Mouse (Mus musculus) A20 (cell line): ENCODE measurements around the gene Arf1.
A peak's percentile ranks its signal among the peaks of the same experiment; 100 is the strongest.
"Not testable (repeated sequence)": the region's sequence is repeated elsewhere in the genome, so short reads cannot be mapped to it uniquely, and the experiment has no call there.

Source experiments
- DNase-seq: peaks from one replicate; pipeline ENCODE4 v3.0.0-alpha.2; 2011; ENCODE audit warnings: low read depth, low spot score

The Arf1 gene

DNA sequence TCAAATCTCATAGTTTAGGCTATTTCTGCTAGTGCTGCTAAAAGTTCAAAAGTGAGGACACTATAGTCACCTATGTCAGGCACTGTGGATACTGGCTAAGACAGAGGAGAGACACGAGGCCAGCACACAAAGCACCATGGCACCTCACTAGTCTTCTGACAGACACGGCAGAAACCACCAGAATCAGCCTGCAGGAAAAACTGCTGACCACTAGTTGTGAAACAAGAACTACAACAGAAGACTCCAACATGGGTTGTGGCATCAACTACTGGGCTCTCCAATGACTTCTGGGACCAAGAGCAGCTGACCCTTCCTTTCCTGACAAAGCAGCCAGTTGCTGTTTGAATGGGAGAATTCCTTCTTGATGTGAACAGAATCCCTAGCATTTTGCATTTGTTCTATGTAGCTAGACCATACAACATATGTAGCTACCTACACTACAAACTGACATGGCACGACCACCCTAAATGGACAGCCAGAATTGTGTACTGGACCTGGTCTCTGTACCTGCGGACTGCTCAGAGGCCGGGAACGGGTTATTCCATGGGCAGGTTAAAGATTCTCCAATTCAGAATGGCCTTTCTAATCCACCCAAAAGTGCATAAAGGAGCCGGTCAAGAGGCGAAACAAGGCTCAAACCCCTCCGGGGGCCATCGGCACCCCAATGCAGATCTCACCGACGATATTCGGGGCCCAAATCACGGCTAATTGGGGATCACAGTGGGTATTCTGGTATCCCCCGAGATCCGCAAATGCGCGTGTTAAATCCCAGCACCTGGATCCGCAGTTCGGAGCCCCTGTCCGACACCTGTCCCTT is 1.1 kb downstream of the Arf1 start:
- peak; percentile 43 for DNase-seq

DNA sequence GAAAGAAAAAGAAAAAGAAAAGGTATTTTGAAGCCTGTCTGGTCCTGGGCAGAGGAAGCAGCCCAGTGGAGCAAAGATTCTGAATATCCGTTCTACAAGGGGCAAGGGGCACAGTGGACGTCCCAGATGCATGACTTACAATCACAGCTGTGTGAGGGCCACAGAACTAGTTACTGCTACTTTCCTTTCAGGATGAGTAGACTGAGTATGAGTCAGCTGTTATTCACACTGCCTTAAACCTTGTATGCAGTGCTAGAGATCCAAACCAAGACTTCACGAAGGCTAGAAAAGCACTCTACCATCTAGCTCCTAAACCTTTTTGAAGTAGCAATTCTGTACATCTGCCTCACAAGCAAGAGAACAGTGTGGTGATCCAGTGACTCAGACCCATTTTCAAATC is 1.8 kb downstream of the Arf1 start:
- peak; percentile 61 for DNase-seq

DNA sequence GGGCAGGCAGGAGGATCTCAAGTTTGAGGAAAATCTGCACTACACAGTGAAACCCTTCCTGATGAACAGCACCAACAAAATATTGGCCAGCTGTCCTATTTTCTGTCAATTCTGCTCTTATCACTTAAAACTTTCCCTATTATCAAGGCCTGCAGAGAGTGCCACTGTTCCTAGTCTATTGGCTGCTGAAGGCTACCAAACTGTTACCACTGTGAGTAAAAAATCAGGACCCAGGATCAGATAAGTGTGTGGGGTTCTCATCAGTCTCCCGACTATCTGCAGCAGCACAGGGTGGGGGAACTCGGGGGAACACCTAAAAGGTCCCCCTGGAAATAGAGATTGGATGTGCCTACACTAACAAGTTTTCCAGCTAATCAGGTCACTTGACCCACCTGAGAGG is 2.9 kb downstream of the Arf1 start:
- no peak for DNase-seq

DNA sequence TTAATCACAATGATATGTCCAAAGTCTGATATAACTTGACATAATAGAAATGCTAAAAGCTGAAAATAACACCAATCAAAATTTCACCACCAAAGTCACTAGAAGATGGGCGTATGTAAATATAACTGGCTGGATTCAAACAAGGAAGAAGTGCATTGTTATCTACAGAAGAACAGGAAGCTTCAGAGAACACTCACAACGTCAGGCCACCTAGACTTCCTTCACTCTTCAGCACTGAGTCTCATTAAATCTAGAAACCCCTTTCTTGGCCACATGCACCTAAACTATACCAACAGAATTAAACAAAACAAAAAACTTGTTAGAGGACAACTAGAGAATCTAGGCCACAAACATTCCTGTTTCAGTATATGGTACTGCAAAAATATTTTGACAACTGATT is 3.6 kb downstream of the Arf1 start:
- no peak for DNase-seq

DNA sequence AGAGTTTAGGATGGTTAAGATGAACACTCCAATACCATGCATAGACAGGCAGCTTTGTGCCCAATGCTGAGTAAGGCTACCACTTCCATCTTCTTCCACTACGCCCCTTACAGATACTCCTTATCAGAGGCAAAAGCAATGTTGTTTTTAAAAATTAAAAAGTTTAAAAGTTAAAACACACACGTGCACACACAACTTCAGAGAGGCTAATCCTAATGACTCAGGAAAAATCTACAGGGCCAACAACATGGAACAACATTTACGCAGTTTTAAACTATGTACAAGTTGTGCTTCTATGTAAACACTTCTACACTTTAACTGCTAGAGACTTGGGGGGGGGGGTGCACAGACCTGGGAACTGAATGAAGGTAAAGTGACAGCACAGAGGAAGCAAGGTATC is 4.0 kb downstream of the Arf1 start:
- no peak for DNase-seq

DNA sequence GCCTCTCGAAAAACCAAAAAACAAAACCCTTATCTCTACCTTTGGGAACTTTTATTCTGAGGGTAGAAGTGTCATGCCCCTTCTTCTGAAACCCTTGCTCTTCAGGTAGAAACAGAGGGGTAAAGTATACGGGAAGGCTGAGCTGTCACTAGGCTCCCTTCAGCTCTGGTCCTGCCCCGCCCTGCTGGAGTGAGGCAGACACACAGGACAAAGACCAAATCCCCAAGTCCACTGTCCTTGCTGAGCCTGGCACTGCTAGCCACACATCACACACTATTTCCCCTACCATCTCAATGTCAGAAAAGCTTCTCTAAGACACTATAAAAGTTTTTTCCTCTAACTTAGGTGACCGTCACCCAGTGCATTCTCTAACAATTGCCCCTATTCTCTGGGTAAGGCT is 5.8 kb downstream of the Arf1 start:
- DNase-seq: no peak

DNA sequence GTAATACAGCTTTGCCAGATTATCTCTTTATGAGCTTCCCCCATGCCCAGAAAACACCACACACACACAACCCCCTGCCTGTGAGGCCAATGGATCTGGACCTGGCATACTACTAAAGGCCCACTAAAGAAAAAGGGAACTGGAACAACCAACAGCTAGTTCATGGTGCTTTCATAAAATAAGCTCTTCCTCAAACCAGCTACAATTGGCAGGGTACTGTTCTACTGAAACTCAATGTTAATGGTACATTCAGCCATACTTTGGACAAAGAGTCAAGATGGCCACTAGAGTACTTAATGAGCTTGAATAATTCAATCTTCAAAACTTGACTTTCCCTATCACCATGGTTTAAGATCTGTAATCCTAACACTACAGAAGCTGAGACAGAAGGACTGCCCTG is 6.5 kb downstream of the Arf1 start:
- DNase-seq: peak; percentile 59

DNA sequence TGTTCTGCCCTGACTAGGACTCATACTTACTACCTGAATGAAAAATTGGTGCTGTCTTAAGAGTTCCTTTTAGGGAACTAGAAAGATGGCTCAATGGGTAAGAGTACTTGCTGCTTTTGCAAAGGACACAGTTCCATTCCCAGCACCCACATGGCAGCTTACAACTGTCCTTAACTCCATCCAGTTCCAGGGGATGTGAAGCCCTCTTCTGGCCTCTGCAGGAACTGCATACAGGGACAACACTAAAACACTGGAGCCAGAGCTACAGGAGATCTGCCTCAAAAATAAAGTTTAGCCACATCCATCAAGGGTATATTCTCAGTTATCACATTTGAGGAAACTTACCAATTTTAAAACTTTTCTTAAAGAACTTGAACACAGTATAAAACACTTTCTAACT is 9.0 kb downstream of the Arf1 start:
- peak; percentile 46 for DNase-seq

DNA sequence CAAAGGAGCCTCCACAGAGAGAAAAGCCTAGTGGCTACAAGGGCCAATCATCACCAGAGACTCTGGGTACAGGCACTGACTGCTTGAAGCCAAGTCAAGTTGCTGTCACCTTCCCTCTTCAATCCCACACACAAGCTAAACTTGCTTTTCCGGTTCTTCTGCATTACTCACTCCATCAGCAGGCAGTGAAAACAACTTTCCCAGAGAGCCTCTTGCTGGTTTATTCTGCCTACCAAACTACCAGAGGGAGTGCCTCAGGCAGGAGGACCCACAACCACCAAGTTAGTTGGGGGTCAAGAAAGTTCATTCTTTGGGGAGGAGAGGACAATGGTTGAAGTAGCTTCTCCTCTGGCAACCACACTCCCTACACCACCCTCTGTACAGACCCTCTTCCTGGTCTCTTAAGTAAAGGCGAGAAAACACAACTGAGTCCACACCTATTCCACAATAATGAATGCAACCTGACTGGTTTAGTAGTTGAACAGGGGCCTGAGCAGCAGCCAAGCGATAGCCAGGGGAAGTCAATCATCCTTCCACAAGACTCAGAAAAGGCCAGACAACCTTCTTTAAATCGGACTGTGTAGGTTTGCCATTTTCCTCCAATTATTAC is 9.6 kb downstream of the Arf1 start:
- no peak for DNase-seq

DNA sequence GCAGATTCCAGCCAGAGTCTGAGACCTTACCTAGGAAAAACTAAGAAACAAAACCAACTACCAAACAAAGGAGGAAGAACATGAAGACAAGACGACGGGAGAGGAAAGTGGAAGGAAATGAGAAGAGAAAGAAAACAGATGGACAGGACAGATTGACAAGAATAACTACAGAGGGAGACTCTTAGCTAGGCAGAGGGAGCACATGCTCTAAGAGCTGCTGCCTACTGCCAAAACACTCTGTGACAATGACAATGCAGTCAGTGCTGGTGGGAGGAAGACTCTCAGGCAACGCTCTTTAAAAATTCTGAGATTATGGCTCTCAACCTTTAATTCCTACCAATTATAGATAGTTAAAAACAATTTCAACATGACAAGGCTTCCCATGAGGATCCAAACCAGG is 11.1 kb downstream of the Arf1 start:
- no peak for DNase-seq

DNA sequence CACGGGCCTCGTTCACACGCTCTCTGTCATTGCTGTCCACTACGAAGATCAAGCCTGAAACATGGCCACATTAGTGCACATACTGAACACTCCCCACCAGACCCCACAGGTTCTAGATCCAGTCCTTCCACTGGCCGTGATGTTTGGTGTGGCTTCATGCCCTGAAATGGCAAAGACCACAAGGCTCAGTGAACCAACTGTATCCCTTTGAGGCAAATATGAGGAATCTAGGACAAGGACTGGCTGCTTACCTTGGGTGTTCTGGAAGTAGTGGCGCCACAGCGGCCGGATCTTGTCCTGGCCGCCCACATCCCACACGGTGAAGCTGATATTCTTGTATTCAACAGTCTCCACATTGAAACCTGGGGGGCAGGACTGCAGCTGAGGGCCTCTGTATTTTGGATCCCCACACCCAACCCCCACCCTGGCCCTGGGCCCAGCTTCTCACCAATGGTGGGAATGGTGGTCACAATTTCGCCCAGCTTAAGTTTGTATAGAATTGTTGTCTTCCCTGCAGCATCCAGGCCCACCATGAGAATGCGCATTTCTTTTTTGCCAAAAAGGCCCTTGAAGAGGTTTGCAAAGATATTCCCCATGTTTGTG is 15.1 kb downstream of the Arf1 start:
- DNase-seq: no peak

DNA sequence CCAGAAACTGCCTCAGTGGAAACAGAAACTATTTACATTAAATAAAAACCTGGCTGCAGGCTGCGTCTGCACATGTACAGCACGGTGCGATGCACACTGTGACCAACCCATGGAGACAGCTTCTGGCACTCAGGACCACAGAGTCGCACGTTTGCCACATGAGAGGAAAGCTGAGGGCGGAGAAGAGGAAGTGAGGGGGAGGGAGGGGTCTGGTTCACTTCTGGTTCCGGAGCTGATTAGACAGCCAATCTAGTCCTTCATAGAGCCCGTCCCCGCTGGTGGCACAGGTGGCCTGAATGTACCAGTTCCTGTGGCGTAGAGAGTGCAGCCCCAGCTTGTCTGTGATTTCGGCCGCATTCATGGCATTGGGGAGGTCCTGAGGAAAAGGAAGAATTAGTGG is 15.8 kb downstream of the Arf1 start:
- DNase-seq: not testable (repeated sequence)

DNA sequence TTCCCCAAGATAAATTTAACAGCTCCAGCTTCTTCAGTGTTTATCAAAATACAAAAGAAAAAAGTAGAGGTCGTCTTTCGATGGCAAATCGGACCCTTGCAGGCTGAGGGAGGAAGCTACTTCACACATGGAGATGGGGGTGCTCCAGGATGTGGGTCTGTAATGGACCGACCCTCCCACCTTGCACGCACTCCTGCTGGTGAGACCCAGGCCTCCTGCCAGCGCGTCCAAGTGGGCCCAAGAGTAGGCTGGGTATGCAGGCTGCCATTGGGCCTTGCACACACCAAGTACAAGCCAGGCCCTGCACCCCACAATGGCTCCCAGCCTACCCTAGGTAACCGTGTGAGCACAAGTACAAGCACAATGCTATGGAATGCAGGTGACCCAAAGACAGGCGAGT is 16.5 kb downstream of the Arf1 start:
- not testable (repeated sequence) for DNase-seq

DNA sequence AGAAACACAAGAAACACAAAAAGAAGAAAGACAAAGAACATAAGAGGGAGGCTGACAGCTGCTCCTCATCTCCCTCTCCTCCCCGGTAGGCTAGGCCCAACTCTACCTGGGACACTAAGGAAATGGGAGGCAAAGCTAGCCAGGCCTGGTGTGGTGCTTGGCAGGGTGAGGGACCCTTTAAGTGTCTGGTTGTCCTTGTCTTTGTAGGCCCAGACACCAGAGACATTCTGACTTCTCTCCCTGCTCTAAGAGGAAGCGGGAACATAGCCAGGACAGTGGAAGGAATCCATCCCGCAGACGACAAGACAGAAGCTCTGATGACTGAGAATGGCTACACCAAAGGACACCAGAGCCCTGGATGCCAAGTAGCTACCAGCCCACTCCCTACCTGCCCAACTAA is 18.1 kb downstream of the Arf1 start:
- no peak for DNase-seq

DNA sequence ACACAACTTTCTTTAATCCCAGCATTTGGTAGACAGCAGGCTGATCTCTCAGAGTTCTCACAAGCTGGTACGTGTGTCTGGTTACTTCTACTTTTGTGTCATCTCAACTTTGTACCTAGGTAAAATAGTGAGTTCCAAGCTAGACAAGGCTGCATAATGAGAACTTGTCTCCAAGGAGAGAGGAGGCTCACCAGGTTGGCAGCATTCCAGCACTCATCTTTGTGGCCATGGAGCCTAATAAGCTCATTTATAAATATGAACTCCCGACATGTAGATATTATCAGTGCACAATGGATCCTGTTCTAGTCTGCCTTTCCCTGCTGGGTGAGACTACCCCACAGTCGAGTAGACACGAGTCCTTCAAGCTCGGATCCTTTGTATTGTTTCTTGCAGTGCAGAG is 18.5 kb downstream of the Arf1 start:
- DNase-seq: no peak

DNA sequence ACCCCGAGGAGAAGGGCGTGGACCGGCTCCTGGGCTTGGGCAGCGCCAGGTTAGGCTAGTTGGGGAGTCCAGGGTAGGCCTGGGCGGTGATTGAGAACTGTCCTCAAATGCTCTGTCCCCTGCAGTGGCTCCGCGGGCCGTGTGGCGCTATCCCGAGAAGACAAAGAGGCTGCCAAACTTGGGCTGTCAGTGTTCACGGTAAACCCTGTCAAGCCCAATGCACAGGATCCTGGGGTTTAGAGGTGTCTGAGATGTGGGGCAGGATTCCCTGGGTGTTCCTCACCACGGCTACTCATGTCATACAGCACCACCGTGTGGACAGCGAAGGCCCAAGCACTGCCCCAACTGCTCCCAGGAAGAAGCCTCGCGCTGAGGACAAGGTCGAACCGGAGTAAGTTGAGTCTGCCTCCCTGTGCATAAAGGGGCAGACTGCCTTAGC is 19.0 kb downstream of the Arf1 start:
- DNase-seq: peak; percentile 80

DNA sequence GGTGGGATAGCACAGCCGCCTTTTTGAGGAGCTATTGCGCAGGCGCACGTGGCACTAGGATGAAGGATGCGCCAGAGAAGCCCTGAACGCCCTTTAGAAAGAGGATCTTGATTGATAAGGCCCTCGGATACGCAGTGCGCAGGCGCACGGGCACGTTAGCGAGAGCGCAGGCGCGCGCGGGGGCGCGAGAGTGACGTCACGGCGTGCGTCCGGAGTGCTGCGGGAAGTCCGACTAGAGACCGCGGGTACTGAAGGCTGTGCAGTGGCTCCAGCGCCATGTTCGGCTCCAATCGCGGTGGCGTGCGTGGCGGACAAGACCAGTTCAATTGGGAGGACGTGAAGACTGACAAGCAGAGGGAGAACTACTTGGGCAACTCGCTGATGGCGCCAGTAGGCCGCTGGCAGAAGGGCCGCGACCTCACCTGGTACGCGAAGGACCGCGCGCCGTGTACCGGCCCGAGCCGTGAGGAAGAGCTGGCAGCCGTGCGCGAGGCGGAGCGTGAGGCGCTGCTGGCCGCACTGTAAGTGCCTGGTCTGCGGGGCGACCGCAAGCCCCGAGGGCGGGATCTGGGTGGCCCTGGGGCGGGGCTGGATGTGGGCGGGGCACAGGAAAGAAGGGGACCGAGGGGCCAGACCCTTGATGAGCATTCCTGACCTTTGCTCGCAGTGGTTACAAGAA is 19.8 kb downstream of the Arf1 start, which contains the start of gene 2310033P09Rik:
TSS of gene 2310033P09Rik (plus strand) at position 169 of the 679 bp plus-strand sequence.
- DNase-seq: peak; percentile 94

DNA sequence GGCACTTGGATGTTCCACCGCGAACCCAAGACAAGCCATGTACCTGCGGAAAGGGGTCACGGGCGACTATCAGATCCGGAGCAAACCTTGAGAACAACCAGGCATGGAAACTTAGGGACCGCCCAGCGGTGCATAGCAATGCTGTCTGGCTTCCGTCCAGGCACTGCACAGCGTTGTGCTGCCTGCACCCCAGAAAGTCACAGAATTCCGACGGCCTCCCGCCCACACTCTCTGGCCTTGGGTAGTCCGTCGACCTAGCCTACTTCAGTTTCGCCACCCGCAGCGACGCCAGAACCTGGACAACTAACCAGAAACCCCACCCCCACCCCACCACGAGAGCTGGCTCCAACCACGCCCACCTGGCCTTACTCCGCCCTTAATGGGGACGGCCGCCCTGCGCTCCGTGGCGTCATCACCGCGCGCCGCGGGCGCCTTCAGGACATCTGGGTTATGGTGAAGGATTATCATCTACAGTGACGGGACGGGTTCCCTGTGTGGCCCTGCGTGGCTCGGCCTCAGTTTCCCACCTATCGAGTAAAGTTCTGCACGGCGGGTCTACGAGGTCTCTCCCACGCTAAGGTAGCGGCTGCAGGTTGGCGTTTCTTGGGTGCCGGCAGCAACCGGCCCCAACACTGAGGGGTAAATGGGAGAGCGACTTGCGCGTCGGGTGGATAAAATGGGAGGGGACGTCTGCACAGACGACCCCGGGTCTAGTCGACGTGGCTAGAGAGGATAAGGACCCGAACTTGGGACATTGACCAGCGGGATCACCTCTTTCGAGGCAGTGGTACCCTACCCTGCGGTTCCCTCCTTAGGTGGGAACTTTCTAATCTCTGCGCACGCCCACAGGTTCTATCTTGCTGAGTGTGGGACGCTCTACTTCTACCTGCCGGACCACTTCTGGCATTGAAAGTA is 25.7 kb downstream of the Arf1 start, which contains the start of gene Mrpl55:
TSS of gene Mrpl55 (plus strand) at position 406 of the 915 bp plus-strand sequence.
- DNase-seq: peak; percentile 91

DNA sequence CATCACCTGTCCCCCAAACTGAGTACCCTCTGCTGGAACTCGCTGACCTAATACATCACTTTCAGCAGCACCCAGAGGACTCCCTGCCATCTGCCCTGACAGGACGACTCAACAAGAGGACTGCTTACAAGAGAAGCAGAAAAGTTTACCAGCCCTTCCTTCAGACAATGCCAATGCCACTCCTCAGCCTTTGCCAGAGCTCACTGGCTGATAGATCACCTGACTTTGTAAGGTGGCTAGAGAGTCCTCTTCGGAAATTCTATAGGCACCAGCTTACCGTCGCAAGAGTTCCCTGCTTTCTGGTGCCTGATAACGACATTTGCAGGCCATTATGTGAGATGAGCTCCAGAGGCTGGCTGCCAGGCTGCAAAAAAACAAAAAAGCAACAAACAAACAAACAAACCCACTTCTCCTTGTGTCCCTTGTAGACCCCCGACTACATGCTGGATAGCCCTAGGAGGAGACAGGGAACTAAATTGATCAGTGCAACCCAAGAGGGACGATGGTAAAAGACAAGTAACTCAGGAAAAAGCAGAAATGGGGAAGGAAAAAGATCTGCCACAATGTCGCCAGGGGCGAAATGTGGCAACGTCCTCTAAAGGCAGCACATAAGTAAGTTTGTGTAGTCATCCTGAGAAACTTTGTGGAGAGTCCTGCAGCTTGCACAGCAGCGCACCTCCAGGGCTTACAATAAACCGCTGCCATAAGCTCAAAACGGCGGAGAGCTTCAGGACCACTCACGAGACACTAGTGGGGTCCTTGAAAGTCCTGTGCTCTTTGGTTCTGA is 26.7 kb downstream of the Arf1 start:
- DNase-seq: peak; percentile 32

DNA sequence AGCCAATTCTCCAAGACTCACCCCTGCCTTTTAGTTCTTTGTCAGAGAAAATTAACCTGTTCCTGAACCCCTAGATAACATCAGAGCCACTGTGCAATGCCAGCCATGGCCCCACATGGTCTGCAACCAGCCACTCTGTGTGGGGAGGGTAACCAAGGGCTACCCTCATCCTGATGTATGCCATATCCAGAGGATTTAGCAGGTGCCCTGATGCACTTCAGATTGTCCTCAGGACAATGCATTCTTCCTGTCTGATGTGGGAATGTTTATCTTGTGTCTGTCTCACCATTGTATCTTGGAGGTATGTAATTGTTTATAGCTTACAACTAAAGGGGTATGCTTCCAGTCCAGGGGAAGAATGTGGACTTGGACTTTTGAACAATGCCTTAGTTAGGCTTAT is 31.8 kb downstream of the Arf1 start:
- DNase-seq: no peak
